Mouse (Mus musculus) brain, embryonic 14.5 days (tissue): ENCODE results near the gene Btf3.

Experiments used
- CTCF ChIP-seq: fragments of 200-500 bp; IDR thresholded peaks from 2 replicates; pipeline ENCODE4 v1.5.1; 2012; ENCODE audit warnings: inconsistent platforms, mild to moderate bottlenecking, moderate library complexity, borderline replicate concordance; ENCODE audit not compliant: insufficient read depth, insufficient read length; ENCODE audit errors: extremely low read depth
- POLR2A ChIP-seq: fragments of 200-500 bp; IDR thresholded peaks from 2 replicates; pipeline ENCODE4 v1.6.1; 2012; ENCODE audit warnings: mild to moderate bottlenecking, inconsistent platforms, borderline replicate concordance; ENCODE audit not compliant: poor library complexity, insufficient read depth, insufficient read length, severe bottlenecking; ENCODE audit errors: extremely low read depth

- TF ChIP-seq CTCF (no peak), POLR2A (no peak)
These were observed 49.1 kb upstream of the Btf3 start for GRCm38 (mm10) chr13:98365766-98366421.
